Mouse (Mus musculus) right cerebral cortex, postnatal 25 days (tissue): ENCODE data around the gene Fgd2.
"Not testable (repeated sequence)": the region's sequence is repeated elsewhere in the genome, so short reads cannot be mapped to it uniquely, and the experiment has no call there.

Experiments used
- DNase-seq: peaks from one replicate; pipeline ENCODE4 v3.0.0; 2022

The Fgd2 gene

DNA sequence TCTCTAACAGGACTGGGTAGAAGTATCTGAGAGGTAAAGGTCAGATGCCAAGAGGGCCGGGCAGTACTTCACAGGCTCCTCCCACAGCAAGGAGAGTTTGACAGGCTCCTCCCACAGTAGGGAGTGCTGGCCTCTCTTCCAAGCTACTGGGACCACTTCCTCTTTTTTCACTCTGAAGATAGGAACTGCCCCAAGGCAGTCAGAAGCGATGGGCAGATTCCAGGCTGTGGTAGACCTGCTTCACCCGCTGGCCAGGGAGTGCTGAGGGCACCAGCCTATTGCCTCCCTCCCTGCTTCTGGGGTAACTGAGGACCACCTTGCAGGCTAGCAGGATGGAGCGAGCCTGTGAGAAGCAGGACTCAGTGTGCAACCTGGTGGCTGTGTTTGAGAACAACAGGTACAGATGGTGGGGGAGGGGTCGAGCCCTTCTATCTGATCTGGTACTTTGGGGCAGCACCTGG is at the start of gene Fgd2:
Fgd2 (plus strand) TSS at position 154 of the 461 bp plus-strand sequence.
- DNase-seq = no peak

GRCm38 (mm10) chr17:29311602-29312001 is 49.1 kb upstream of the Fgd2 start:
- DNase-seq = peak; percentile 34

- DNase-seq = no peak
These were observed 48.6 kb upstream of the Fgd2 start for GRCm38 (mm10) chr17:29312082-29312481.

- no peak for DNase-seq
These were observed 47.4 kb upstream of the Fgd2 start for GRCm38 (mm10) chr17:29313300-29313699.

- DNase-seq = no peak
These were observed 44.8 kb upstream of the Fgd2 start for GRCm38 (mm10) chr17:29315672-29316465.

DNA sequence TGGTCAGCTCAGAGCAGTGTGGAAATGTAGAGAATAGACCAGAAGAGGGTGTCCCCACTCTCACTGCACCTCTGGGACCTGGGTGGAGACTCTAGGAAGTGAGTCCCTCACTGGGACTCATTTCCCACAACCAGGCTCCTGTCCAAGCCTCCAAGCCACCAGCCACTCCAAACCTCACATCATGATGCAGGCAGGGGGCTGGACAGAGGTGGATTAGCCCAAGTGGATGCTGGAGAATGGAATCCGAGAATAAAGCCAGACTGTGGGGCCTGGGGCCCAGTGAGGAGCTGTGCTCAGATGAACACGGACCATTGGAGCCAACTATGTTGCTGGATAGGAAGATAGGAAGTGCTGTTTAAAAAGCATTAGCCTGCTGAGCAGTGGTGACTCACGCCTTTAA is 43.8 kb upstream of the Fgd2 start:
- DNase-seq = no peak

DNA sequence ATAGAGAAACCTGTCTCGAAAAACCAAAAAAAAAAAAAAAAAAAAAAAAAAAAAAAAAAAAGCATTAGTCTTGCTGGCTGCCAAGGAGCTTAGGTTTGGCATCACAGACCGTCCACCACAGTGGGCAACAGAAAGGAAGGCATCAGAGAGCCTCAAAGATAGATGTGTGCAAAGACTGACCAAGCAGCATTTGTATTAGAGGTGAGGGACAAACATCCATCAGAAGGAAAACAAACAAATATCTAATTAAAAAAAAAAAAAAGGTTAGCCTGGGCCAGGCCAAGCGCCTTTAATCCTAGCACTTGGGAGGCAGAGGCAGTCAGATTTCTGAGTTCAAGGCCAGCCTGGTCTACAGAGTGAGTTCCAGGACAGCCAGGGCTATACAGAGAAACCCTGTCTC is 43.3 kb upstream of the Fgd2 start, which contains the start of gene Pi16:
Pi16 (plus strand) TSS at position 301 of the 400 bp plus-strand sequence.
- not testable (repeated sequence) for DNase-seq

GRCm38 (mm10) chr17:29318731-29319250 is 41.9 kb upstream of the Fgd2 start:
- no peak for DNase-seq

DNA sequence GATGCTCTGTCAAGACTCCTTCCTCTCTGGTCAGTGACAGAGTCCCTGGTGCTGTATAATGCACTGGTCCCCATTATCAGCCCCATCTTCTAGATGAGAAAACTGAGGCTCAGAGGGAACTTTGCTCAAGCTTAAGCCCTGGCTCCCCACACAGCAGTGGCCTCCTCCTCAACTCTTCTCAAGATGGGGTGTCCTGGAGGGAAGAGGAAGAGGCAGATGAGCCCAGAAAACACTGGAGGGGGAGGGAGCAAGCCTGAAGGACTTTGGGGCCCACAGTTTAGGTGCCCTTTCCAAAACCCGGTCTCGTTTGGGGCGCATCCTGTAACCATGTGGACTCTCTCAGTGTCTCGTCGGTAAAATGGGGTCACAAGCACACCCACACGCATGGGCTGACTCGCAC is 41.2 kb upstream of the Fgd2 start:
- DNase-seq = no peak

DNA sequence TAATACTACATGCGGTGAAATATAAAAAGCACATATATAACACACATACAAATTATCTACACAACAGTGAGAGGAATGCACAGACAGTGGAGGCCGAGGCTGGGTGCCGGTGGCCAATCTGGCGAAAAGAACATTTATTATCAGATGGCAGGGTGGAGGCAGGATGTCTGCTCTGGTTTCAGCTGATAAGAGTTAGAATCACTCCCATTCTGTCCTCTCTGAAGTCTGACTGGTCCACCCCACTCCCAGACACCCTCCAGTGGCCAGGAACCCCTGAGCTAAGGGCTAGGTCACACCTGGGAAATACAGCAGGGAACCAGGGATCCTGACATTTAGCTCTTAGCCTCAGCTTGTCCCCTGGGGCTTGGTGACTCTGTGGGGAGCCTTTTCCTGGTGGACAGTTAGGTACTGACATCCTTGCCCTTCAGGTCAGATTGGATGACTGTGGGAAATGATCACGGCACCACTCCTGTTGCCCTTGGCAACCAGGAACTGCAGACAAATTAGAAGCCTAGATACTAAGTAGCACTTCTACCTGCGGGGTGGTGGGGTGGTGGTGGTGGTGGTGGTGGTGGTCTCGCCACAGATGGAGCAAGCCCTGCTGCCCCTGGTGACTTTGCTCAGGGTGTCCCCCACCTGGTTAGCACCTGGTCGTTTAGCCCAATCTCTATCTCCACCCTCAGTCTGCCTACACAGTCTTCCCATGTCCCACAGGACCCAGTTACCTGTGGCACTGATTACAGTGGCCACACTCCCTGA is 40.7 kb upstream of the Fgd2 start:
- DNase-seq = no peak

GRCm38 (mm10) chr17:29321765-29322602 is 38.7 kb upstream of the Fgd2 start:
- DNase-seq = no peak

DNA sequence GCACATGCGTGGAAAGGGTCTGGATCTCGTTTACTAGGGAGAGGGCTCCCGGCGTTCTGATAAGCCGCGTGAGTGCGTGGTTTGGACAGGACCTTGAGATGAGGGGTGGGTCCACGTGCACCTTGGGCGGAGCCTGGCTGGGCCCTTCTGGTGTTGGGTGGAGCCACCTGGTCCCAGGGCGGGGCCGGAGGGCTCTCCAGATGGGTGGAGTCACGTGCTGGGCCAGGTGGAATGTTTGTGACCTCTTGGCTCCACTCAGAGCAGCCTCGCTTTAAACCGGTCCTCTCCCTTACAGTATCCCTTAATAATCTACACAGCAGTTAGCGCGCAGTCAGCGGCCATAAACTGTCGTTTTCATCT is 38.1 kb upstream of the Fgd2 start:
- DNase-seq = no peak

GRCm38 (mm10) chr17:29323625-29324024 is 37.1 kb upstream of the Fgd2 start:
- no peak for DNase-seq

DNA sequence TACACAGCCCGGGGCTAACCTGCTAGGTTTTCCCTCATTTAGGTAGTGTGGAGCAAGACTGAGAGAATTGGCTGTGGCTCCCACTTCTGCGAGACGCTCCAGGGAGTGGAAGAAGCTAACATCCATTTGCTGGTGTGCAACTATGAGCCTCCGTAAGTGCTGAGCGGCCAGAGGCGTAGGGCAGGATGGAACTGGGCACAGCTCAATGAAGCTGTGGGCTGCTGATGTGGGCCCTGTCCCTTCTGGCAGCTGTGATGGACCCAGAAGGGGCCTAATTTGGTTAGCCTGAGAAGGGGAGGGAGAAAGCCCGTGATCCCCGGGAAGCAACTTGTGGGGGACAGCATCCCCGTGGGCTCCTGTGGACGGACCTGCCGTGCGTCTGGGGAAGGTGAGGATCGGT is 34.9 kb upstream of the Fgd2 start:
- DNase-seq = no peak

- DNase-seq = no peak
These were observed 33.9 kb upstream of the Fgd2 start for GRCm38 (mm10) chr17:29326531-29327529.

GRCm38 (mm10) chr17:29327691-29328090 is 33.0 kb upstream of the Fgd2 start:
- DNase-seq = no peak

- DNase-seq = no peak
These were observed 30.5 kb upstream of the Fgd2 start for GRCm38 (mm10) chr17:29330221-29330620.

- no peak for DNase-seq
These were observed 29.9 kb upstream of the Fgd2 start for GRCm38 (mm10) chr17:29330671-29331410.

DNA sequence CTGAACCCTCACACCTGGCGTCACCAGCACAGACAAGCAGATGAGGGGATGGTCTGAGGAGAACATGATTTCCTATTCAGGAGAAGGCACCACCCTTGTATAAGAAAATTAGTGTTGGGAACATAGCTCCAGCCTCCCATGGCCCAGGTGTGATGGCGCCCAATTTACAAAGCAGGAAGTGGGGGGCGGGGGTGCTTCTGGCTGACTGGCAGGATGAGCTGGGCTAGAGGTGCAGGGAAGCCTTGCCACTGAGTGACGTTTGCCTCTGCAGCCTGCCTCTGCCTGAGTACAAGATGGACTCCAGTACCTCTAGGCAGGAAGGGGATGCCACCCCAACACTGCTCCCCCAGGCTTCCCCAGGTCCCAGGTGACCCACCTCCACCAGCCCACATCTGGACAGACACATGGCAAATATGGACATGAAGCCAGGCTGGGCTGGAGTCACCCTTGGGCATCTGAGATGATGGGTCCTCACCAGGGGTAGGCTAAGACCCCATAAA is 28.5 kb upstream of the Fgd2 start:
- DNase-seq = no peak

DNA sequence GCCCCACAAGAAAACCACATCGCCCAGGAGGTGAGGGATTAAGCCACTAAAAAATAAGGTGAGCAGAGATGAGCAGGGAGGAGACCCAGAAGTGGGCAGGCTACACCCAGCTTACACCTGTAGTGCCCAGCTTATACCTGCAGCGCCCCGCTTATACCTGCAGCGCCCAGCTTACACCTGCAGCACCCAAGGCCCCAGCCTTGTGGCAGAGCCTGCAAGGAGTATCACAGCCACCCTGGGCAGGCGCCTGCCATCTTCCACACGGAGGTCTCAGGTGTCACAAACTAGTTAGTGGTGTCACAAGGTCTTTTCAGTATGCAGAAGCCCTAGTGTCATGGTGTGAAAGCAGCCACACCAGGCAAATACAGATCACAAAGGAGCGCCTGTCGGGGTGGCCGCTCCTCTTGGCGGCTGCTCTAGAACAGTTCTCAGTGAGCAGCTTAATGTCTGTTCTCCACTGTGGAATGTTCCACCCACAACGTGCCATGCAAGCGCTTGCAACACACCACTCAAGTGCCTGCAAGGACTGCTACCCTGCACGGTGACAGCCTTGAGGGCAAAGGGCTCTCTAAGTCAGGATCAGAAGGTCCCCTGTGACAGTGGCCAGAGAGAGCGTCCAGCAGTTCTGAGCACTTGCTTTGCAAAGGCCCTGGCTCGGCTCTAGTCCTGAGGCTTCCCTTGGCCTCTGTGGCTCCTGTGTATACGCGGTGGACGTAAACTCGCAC is 24.3 kb upstream of the Fgd2 start:
- DNase-seq = no peak
